Mouse (Mus musculus): ENCODE measurements at regions not wholly inside any gene's neighbourhood (a gene's known extent, or its start where the extent isn't known, plus 50 kb on each side); places are given as distances from the start of the nearest gene placed in this dataset.

GRCm38 (mm10) chr13:117383480-117384137 lies 162.7 kb upstream of the Gm17509 start:
- no peak for TF ChIP-seq MAX (IDR thresholded peaks at IDR 0.05; ENCODE audit: low read depth)
- no peak for TF ChIP-seq POLR2A (IDR thresholded peaks at IDR 0.05; ENCODE audit: insufficient read length, low read depth)
- no peak for TF ChIP-seq POLR2AphosphoS2 (IDR thresholded peaks at IDR 0.05; ENCODE audit: insufficient read length, low read depth)
- TF ChIP-seq TCF12 (IDR thresholded peaks at IDR 0.05; ENCODE audit: insufficient read depth, poor library complexity, severe bottlenecking) = no peak
- no peak for TF ChIP-seq USF1 (IDR thresholded peaks at IDR 0.05; ENCODE audit: low read depth)
- no peak for TF ChIP-seq REST (IDR thresholded peaks at IDR 0.05; ENCODE audit: insufficient read depth, insufficient read length)
- TF ChIP-seq CEBPB (IDR thresholded peaks at IDR 0.05; ENCODE audit: insufficient read depth, poor library complexity, severe bottlenecking) = no peak
- TF ChIP-seq MYOD1 (IDR thresholded peaks at IDR 0.05; ENCODE audit: control insufficient read depth in 1 of 3, insufficient read length in 2 of 3, low read depth in 2 of 3) = no peak
- TF ChIP-seq MYOG (IDR thresholded peaks at IDR 0.05; ENCODE audit: control insufficient read depth in 1 of 3, insufficient read depth in 1 of 3, insufficient read length in 2 of 3, low read depth in 2 of 3) = no peak
- TF ChIP-seq E2F4 (IDR thresholded peaks at IDR 0.05; ENCODE audit: insufficient read depth) = no peak
- TF ChIP-seq TCF3 (IDR thresholded peaks at IDR 0.05; ENCODE audit: insufficient read length, low read depth) = no peak
- no peak for TF ChIP-seq SRF (IDR thresholded peaks at IDR 0.05; ENCODE audit: control insufficient read depth, insufficient read length, low read depth)
